Mouse (Mus musculus): ENCODE results near the gene Akap11. TPM values are rescaled to one million over a fixed set of nuclear protein-coding genes. Genes with fewer than 3 reads are reported as not detected.

The Akap11 gene
- total RNA-seq, 2 experiments from 2014 or later: 33.9 to 39.3 TPM

GRCm38 (mm10) chr14:78528461-78529425 is 7.9 kb downstream of the Akap11 start:
- DNase-seq: no peak

GRCm38 (mm10) chr14:78526907-78527306 is 9.7 kb downstream of the Akap11 start:
- no peak for DNase-seq
- intact Hi-C loops (cut with DNase I): no loop called here

More at GRCm38 (mm10) chr14:78528461-78529425, 7.9 kb downstream of the Akap11 start:
- intact Hi-C loops (cut with DNase I): no loop called here

DNA sequence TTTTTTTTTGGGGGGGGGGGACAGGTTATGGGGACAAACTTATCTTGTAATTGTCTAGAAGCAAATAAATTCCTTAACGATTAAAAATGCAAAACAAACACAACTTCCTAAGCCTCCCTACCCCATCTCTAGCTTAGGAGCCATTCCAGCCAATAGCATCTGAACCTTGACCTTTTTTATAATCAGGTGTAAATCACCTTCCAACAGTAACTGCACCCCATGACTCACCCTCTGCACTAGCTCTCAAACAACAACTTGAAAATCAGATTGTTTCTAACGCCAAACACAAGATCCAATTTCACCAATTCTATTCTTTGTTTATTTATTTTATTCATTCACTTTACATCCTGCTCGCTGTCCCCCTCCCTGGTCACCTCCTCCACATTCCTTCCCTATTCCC is 10.1 kb downstream of the Akap11 start:
- intact Hi-C loops (cut with DNase I): no loop called here

DNA sequence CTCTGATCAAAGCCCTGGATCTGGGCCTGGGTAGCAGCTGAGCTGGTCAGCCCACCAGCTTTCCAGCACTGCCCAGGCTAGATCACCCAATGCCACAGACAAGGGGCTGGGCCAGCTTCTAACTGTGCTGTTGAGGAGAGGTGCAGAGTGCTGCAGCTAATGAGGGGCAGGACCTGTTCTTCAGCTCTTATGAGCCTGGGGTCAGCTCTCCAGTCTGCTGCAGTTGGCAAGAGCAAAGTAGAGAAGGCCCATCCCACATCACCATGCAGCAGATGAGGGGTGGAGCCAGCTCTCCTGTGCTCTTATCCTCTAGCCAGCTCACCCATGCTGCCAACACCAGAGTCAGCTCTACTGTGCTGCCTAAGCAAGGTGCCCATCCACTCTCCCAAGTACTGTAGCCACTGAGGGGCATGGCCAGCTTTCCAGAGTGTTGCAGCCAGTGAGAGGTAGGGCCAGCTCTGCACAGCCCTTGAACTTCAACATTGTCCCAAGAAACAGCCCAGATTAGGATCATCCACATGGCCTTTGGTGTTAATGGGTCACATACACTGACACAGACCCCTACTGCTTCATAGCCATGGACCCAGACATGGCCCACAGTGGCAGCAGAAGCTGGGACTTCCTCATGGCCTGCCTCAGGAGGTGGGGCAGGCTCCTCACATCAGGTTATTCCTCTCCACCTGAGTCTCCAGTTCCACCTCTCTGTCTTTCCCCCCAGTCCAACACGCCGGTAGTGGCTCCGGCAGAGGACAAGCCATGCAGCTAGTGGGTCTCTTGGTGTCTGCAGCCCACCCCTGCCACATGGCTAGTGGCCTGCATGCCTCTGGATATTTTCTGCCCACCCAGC is 10.8 kb downstream of the Akap11 start:
- DNase-seq: no peak
- intact Hi-C loops (cut with DNase I): no loop called here

More for the DNA sequence above, 10.1 kb downstream of the Akap11 start:
- no peak for DNase-seq

GRCm38 (mm10) chr14:78525059-78525458 is 11.5 kb downstream of the Akap11 start:
- DNase-seq: no peak
- intact Hi-C loops (cut with DNase I): no loop called here

DNA sequence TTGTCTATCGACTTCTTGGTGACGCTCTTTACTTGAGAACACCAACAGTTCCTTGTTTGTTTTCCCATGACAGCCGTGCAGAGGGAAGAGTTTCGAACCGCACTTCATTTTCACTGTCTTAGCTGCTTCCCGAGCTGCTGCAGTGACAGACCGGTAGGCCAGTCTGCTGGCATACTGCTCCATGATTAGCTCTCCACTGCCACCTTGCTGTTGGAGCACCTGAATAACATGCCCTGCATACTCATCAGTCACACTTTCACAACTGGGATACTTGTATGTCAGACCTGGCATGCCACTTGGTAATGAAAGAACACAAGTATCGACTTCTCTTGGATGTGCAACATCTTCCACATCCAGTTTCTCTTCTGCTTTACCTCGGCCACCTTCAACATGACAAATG is 25.9 kb downstream of the Akap11 start:
- no peak for DNase-seq
- intact Hi-C loops (cut with DNase I): no loop called here

DNA sequence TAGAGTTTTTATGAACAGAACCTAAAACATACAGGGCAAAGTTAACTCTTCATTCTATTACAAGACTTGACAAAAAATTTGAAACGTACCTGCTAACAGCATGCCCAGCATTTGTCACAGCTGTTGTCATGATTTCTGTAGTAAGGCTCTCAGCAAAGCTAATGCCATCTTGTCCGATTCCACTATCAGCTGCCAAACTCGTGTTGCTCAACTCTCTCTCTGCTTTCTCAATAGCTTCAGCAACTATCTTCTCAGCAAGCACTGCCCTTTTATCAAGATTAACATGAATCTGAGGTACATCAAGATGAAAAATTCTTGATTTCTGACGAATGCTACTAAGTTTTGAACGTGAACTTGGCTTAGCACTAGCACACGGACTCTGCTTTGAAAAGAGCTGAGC is 26.8 kb downstream of the Akap11 start:
- intact Hi-C loops (cut with DNase I): no loop called here
- DNase-seq: no peak

GRCm38 (mm10) chr14:78500578-78500977 is 36.0 kb downstream of the Akap11 start:
- DNase-seq: no peak
- intact Hi-C loops (cut with DNase I): no loop called here

DNA sequence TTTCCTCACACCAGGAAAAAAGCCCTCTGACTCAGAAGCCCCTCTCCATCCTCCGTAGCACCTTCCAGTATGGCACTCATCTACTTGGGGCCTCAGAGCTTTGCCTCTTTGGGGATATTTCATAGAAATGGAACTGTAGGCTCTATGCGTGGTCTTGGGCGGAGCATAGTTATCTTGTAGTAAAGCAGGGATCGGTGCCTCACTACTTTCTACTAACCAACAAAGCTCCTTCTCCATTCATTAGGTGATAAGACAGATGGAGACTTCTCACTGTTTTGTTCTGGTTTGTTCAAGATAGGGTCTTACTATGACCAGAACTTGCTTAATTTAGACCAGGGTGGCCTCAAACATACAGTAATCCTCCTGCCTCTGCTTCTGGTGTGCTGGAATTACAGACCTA is 39.9 kb downstream of the Akap11 start:
- intact Hi-C loops (cut with DNase I): no loop called here
- no peak for DNase-seq

GRCm38 (mm10) chr14:78495241-78495640 is 41.4 kb downstream of the Akap11 start:
- intact Hi-C loops (cut with DNase I): no loop called here
- no peak for DNase-seq

- intact Hi-C loops (cut with DNase I): no loop called here
- no peak for DNase-seq
Observed at GRCm38 (mm10) chr14:78492602-78493001, 44.0 kb downstream of the Akap11 start.

DNA sequence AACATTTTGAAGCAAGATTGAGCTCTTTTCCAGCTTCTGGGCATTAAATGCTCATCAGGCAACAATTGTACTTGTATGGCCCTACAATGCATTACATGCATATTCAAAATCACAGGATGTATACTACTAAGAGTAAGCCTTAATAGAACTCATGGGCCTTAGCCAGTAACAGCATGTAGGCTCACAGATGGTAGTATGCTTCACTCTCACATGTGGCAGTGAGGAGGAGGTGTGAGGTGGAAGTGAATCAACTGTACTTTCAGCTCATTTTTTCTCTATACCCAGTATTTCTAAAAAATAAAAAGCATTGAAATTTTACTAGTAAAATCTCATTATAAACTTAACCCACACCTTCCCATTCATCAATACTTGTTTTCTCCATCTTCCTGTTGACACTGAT is 45.2 kb downstream of the Akap11 start:
- intact Hi-C loops (cut with DNase I): no loop called here
- no peak for DNase-seq

DNA sequence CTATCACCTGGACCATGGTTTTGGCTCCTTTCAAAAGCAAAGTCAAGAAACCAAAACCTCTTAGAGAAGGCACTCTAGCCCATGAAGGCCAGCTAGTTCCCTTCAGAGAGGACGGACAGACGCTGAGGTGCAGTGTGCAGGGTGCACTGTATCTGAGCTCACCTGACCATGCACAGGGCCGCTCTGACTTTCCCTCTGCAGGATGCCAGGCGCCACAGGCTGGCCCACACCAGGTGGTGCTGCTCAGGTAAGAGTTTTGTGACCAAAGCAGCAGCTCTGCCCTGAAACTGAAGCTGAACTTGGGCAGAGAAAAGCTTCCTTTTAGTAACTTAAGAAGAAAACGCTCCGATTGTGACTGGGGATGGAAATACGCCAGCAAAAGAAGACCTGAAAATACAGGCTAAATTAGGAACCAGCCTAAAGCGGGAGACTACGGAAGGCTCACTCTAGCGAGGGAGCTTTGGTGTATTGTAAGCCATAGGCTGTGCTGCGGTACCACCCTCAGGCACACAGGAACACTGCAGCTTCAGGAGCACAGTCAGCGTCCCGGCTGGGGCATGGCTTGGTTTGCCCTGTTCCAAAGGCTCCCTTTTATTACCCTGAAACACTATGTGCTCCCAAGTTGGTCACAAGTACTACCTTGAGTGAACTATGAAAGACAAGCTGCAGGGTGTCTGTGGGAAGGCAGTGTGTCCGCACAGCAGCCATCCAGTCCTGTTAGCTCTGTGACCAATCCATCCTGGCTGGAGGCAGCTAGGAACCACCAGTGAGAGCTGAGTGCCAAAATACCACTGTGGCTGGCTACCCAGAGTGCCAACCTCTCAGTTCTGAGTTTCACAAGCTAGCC is 54.0 kb downstream of the Akap11 start:
- intact Hi-C loops (cut with DNase I): loop anchor here (5.0 kb wide), 3 partner anchors 100 to 280 kb away; no protein-coding TSS in a partner anchor
- peak; percentile 50 to 56 for DNase-seq

DNA sequence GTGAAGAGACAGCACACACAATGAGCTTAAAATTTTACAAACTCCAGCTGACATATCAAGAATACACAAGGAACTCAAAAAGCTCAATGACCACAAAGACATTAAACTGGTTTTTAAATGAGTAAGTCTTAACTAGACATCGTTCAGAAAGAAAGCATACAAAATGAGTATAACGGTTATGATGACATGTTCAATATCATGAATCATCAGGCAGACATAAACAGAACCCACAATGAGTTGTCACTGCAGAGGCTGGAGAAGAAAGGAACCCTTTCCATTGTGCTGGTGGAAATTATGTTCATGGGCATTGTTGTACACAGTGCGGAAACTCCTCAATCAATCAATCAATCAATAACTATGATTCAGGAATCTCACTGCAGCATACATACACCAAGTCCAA is 62.5 kb downstream of the Akap11 start:
- no peak for DNase-seq
- intact Hi-C loops (cut with DNase I): no loop called here

DNA sequence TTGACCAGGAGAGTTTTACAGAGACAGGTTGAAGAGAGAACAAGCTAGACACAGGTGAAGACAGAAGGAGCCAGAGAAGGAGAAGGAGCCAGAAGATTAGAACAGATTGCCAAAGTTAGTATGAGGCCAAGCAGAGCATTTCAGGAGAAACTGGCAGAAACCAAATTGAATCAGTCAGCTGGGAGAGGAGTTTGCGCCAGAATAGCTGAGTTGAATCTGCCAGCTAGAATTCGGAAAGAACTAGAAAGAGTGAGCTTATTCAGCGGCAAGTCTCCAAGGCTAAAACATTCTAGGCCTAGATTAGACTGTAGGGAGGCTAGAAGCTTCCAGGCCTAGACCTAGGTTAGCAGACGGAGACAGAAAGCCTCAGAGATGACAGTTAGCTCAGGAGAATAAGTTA is 65.9 kb downstream of the Akap11 start:
- intact Hi-C loops (cut with DNase I): no loop called here
- DNase-seq: no peak

- intact Hi-C loops (cut with DNase I): no loop called here
Observed at GRCm38 (mm10) chr14:78468991-78469390, 67.6 kb downstream of the Akap11 start.

GRCm38 (mm10) chr14:78467994-78468393 is 68.6 kb downstream of the Akap11 start:
- DNase-seq: no peak
- intact Hi-C loops (cut with DNase I): no loop called here

More at GRCm38 (mm10) chr14:78468991-78469390, 67.6 kb downstream of the Akap11 start:
- DNase-seq: peak in 1 of 2 experiments; percentile 6

DNA sequence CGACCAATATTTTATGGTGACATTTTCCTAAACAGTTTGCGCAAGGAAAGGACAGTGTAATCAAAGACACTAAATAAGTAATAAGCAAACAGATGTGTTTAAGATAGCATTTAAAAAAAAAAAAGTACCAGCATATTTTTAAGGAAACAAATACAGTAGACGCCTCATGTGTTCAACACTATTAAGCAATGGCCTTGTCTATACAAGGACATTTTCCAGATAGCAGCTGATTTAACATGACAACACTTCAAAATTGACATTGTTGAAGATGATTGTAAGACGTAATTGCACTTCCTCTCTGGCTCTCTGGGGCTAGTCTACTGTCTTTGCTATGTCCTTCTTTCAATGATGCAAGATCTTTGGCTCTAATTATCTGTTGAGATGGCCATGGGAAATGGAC is 72.3 kb downstream of the Akap11 start:
- intact Hi-C loops (cut with DNase I): no loop called here
- DNase-seq: no peak

DNA sequence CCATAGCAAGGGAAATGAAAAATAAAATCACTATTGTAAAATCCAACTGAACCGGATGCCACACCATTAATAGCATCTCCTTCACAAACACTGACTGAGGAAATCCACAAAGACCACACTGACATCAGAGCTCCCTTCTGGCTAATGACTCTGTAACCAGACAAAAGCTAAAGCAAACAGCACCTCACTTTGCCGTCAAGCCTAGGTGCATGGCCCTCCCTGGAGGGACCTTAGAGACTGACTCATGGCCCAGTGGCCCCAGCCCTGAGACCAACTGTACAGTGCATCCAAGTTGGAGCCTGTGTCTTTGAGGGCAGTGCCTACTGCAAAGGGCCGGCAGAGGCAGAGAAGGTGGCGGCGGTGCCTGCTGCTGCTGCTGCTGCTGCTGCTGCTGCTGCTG is 77.5 kb downstream of the Akap11 start:
- no peak for DNase-seq
- intact Hi-C loops (cut with DNase I): no loop called here

DNA sequence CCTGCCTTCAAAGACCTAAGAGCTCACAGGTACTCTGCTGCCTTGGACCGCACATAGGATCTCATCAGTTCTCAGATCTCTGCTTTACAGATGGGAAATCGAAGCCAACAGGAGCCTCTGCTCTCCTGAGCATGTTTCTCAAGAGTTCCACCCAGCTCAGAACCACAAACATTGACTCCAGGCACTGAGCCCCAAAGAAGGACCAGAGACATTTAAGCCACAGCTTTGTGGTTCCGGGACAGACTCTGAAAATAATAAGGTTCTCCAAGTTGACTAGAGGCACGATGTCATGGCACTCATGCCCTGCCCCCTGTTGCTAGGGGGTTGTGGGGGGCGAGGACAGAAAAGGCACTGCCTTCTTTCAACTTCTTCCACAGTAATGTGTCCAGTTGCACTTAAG is 77.9 kb downstream of the Akap11 start:
- intact Hi-C loops (cut with DNase I): no loop called here
- no peak for DNase-seq

- no peak for DNase-seq
- intact Hi-C loops (cut with DNase I): no loop called here
Observed at GRCm38 (mm10) chr14:78454970-78455369, 81.6 kb downstream of the Akap11 start.
